Mouse (Mus musculus) G1E (cell line): ENCODE measurements around the gene Sorl1.

ENCODE experiments used
- CTCF ChIP-seq: IDR thresholded peaks from 2 replicates; pipeline ENCODE4 v1.5.1; 2012; ENCODE audit warnings: low read depth, low read length, inconsistent platforms, mixed read lengths
- GATA1 ChIP-seq: IDR thresholded peaks from 2 replicates; pipeline ENCODE4 v1.6.1; 2012; ENCODE audit warnings: borderline replicate concordance, low read length, inconsistent platforms, mixed read lengths
- GATA2 ChIP-seq: IDR thresholded peaks from 2 replicates; pipeline ENCODE4 v1.6.1; 2012; ENCODE audit warnings: low read depth, low read length, inconsistent platforms, borderline replicate concordance
- POLR2AphosphoS5 ChIP-seq: IDR thresholded peaks from 2 replicates; pipeline ENCODE4 v1.6.1; 2012; ENCODE audit warnings: low read depth, low read length, inconsistent platforms; ENCODE audit not compliant: insufficient replicate concordance

DNA sequence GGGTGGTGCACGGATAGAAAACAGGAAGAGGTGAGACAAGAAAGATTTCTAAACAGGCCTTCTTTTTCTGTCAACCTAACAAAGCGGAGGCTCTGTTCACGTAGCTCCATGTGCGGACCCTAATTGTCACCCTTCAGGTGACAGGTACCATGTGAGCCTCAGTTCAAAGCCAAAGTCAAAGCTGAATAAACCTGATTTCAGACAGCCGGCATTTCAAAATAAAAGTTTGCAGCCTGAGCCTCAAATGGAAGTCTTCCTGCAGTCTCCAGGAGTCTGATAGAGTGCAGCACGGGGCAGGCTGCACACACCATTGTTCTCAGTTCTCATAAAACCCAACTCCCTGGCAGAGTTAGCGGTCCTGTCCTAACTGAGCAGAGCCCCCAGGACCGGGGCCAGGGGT lies 185.6 kb downstream of the Sorl1 start:
- TF ChIP-seq CTCF (no peak), GATA2 (no peak), GATA1 (no peak), POLR2AphosphoS5 (no peak)
